Mouse (Mus musculus): Measurements from ENCODE around the gene Zfp518b. TPM values are rescaled to one million over a fixed set of nuclear protein-coding genes. Genes with fewer than 3 reads are reported as not detected.

The Zfp518b gene
- total RNA-seq (2023) = 1 to 10 TPM; 3.9 to 8.3 TPM

DNA sequence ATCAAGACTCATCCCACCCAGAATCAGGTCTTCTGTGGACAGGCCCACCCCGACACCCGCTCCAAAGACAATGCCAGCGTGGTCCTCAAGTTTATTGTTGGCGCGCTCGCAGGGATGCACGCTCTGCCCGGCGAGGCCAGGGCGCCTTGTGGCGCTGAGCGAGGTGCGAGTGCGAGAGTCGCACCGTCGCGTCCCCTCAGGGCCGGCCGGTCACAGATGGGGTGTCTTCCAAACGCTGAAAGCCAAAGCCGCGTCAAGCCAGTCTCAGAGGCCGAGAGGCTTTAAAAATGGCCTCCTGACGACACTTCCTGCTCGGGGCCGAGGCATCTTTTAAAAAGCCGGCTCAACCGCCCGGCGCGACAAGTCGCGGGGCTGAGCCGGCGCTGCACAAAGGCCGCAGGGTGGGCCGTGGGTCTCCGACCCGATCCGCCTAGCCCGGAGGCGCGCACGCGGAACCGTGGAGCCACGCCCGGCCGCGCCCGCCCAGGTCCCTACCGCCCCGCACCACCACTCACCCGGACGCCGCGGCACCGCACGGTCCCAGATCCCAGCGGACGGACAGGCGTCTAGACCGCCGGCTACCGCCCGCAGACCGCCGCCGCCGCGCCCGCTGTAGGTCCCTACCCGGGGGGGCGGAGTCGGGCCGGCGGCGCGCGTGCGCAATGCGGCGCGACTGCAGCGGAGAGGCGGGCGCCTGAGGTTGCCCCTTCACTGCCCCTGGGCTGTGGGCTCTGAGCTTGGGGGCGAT lies at the start of gene Zfp518b:
Gene Zfp518b, minus strand, starts transcription at position 663 of the 748 bp plus-strand sequence.

Other genes starting within 250 kb of the Zfp518b start
- 10 to 100 TPM; 26.3 to 29.2 TPM for gene Slc2a9, start 181.7 kb downstream of the Zfp518b start, total RNA-seq (2023)
- gene Wdr1, start 121.6 kb downstream of the Zfp518b start, total RNA-seq (2023) = 100 to 1,000 TPM; 455 to 471 TPM
- under 1 TPM in 1 of 2 experiments, not detected in 1; 0.27 TPM for gene Clnk, start 192.0 kb upstream of the Zfp518b start, total RNA-seq (2023)

Measured in neutrophil, adult 59 days (primary cell).